Mouse (Mus musculus) granulocyte monocyte progenitor cell, adult 5-6 weeks (primary cell): Measurements from ENCODE around the gene Lman2. TPM values are rescaled to one million over a fixed set of nuclear protein-coding genes. Genes with fewer than 3 reads are reported as not detected.

Source experiments
- ATAC-seq: replicated peaks from 2 replicates; pipeline ENCODE4 v1.8.0; 2016; ENCODE audit warnings: mild to moderate bottlenecking, moderate TSS enrichment, inconsistent platforms; ENCODE audit not compliant: poor library complexity, severe bottlenecking
- total RNA-seq, 2 experiments: library from RNA; stranded (forward) in 1 of 2; stranded (reverse) in 1 of 2; fragments of 200-712, 200-1000 nt in 1 of 2; fragments of >200 nt in 1 of 2; fragmentation: Nextera tagmentation in 1 of 2; gene quantifications; 2 replicates each; pipeline ENCODE4 v1.2.3; 2014 to 2017

The Lman2 gene
- total RNA-seq, 2 experiments from 2014 or later = 145 to 150 TPM

GRCm38 (mm10) chr13:55371740-55372139 is 9.2 kb upstream of the Lman2 start:
- ATAC-seq = no peak

- ATAC-seq = no peak
Observed at GRCm38 (mm10) chr13:55371007-55371681, 8.6 kb upstream of the Lman2 start.

GRCm38 (mm10) chr13:55370234-55370633 is 7.7 kb upstream of the Lman2 start:
- ATAC-seq = 0 out of 2 replicates have a peak, but pooled peaks have one; percentile 0

- ATAC-seq = peak; percentile 88
Observed at GRCm38 (mm10) chr13:55369531-55370114, 7.0 kb upstream of the Lman2 start, which contains the start of gene Rgs14. Gene Rgs14, plus strand, starts transcription at chr13:55369732.

- ATAC-seq = no peak
Observed at GRCm38 (mm10) chr13:55368401-55368800, 5.8 kb upstream of the Lman2 start.

- ATAC-seq = peak; percentile 10; the same call in 1 of the 2 replicates
Observed at GRCm38 (mm10) chr13:55361974-55362452, 570 bp downstream of the Lman2 start.

- ATAC-seq = peak; percentile 33
Observed at GRCm38 (mm10) chr13:55361145-55361544, 1.4 kb downstream of the Lman2 start.

GRCm38 (mm10) chr13:55346745-55347144 is 15.8 kb downstream of the Lman2 start:
- no peak for ATAC-seq

GRCm38 (mm10) chr13:55344286-55344685 is 18.3 kb downstream of the Lman2 start:
- ATAC-seq = no peak

GRCm38 (mm10) chr13:55342469-55342868 is 20.1 kb downstream of the Lman2 start:
- no peak for ATAC-seq

- ATAC-seq = no peak
Observed at GRCm38 (mm10) chr13:55339259-55339658, 23.3 kb downstream of the Lman2 start.

GRCm38 (mm10) chr13:55338131-55339054 is 24.2 kb downstream of the Lman2 start:
- no peak for ATAC-seq

- no peak for ATAC-seq
Observed at GRCm38 (mm10) chr13:55337341-55337975, 25.1 kb downstream of the Lman2 start.

GRCm38 (mm10) chr13:55335701-55336100 is 26.9 kb downstream of the Lman2 start:
- no peak for ATAC-seq

GRCm38 (mm10) chr13:55332331-55332730 is 30.3 kb downstream of the Lman2 start:
- no peak for ATAC-seq

GRCm38 (mm10) chr13:55330567-55331400 is 31.8 kb downstream of the Lman2 start:
- no peak for ATAC-seq

GRCm38 (mm10) chr13:55329683-55330566 is 32.7 kb downstream of the Lman2 start, which contains the start of gene Mxd3:
Gene Mxd3, minus strand, starts transcription at chr13:55329823.
- ATAC-seq = peak; percentile 55

GRCm38 (mm10) chr13:55329109-55329682 is 33.4 kb downstream of the Lman2 start:
- 0 out of 2 replicates have a peak, but pooled peaks have one; percentile 4 for ATAC-seq
